Mouse (Mus musculus) left cerebral cortex, adult 9 months (tissue): ENCODE measurements around the gene 2410137M14Rik.
"Not testable (repeated sequence)": the region's sequence is repeated elsewhere in the genome, so short reads cannot be mapped to it uniquely, and the experiment has no call there.

Experiments used
- DNase-seq, 2 experiments: peaks; one replicate each; pipeline ENCODE4 v3.0.0; 2022; ENCODE audit warnings: low spot score in 2 of 2

Gene 2410137M14Rik

GRCm38 (mm10) chr17:36994528-36994927 is 13.5 kb upstream of the 2410137M14Rik start:
- DNase-seq: no peak

- DNase-seq: no peak
Observed at GRCm38 (mm10) chr17:36993770-36994325, 12.8 kb upstream of the 2410137M14Rik start.

GRCm38 (mm10) chr17:36992336-36993104 is 11.5 kb upstream of the 2410137M14Rik start:
- DNase-seq: no peak

- DNase-seq: not testable (repeated sequence)
Observed at GRCm38 (mm10) chr17:36990630-36991029, 9.6 kb upstream of the 2410137M14Rik start.

- no peak for DNase-seq
Observed at GRCm38 (mm10) chr17:36989437-36989836, 8.4 kb upstream of the 2410137M14Rik start, which contains the start of gene H2-M5. Gene H2-M5 (minus strand): TSS chr17:36989537.

- no peak for DNase-seq
Observed at GRCm38 (mm10) chr17:36988475-36988874, 7.4 kb upstream of the 2410137M14Rik start.

GRCm38 (mm10) chr17:36982253-36983155 is 1.5 kb upstream of the 2410137M14Rik start:
- DNase-seq: no peak

GRCm38 (mm10) chr17:36981845-36982244 is 808 bp upstream of the 2410137M14Rik start:
- DNase-seq: no peak

- DNase-seq: no peak
Observed at GRCm38 (mm10) chr17:36973271-36973787, 7.7 kb downstream of the 2410137M14Rik start.

GRCm38 (mm10) chr17:36972791-36973190 is 8.2 kb downstream of the 2410137M14Rik start:
- no peak for DNase-seq

GRCm38 (mm10) chr17:36971172-36971850 is 9.7 kb downstream of the 2410137M14Rik start:
- DNase-seq: no peak

- no peak for DNase-seq
Observed at GRCm38 (mm10) chr17:36970316-36970890, 10.6 kb downstream of the 2410137M14Rik start.

GRCm38 (mm10) chr17:36966875-36967274 is 14.2 kb downstream of the 2410137M14Rik start:
- DNase-seq: no peak

- no peak for DNase-seq
Observed at GRCm38 (mm10) chr17:36961125-36961524, 19.9 kb downstream of the 2410137M14Rik start.

GRCm38 (mm10) chr17:36958884-36959283 is 22.2 kb downstream of the 2410137M14Rik start:
- DNase-seq: no peak

GRCm38 (mm10) chr17:36957999-36958743 is 22.9 kb downstream of the 2410137M14Rik start, which contains the start of the genes Znrd1 and Znrd1as:
Gene Znrd1 (minus strand): TSS chr17:36958559.
Gene Znrd1as (plus strand): TSS chr17:36958592.
- DNase-seq: peak; percentile 90 to 97

- no peak for DNase-seq
Observed at GRCm38 (mm10) chr17:36953062-36953461, 28.0 kb downstream of the 2410137M14Rik start.

GRCm38 (mm10) chr17:36952631-36953030 is 28.4 kb downstream of the 2410137M14Rik start:
- DNase-seq: no peak

- peak; percentile 93 to 98 for DNase-seq
Observed at GRCm38 (mm10) chr17:36950981-36951947, 29.8 kb downstream of the 2410137M14Rik start, which contains the start of gene Ppp1r11. Gene Ppp1r11 (minus strand): TSS chr17:36951741.
